Mouse (Mus musculus): ENCODE data around the gene Cflar.
"Not testable (repeated sequence)": the region's sequence is repeated elsewhere in the genome, so short reads cannot be mapped to it uniquely, and the experiment has no call there.

Cflar gene

DNA sequence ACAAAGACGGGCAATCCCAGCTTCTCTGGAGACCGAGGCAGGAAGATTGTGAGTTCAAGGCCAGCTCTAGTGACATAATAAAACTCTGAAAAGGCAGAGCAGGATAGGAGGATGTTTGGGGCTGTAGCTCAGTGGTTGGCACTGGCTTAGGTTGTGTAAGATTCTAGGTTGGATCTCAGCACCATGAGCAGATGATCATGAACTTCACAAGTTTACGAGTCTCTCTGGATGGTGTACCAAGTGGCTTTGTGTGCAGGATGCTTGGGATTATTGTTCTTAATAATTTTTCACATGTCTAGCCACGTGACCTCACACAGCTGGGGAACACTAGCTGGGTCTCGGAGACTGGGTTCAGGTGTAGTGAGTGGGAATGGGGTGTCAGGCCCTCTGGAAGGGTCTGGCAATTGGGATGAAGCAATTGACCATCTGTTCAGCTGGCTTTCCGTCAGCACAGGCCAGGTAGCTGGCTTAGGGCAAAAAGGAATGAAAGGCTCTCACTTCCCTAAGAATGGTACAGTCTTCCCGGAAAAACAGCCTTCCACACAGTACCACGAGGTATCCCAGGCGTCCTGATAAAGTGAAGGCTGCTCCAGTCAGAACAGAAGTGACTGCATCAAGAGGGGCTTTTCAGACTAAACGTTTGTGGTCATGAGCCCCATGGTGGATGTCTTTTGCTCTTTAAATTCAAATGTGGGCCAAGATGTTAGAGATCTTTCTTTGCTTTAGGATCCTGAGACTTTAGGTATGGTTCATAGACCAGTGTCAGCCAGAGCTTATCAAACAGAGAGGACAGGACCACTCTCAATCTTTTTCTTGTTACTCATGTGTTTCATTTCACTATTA is 16.7 kb downstream of the Cflar start:
- DNase-seq (ENCODE audit: low spot score in 2 of 2), result no peak

DNA sequence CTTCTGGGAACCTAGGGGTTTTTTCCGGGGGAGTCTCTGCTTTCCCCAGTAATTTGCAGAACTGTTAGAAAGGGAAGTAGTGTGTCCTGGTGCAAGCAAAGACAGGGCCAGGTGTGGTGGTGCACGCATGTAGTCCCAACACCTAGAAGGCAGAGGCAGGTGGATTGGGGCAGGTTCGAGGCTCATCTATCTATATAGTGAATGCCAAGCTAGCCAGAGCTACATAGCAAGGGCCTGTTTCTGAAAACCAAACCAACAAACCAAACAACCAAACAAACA is 17.2 kb downstream of the Cflar start:
- no peak for DNase-seq (ENCODE audit: low spot score in 2 of 2)

DNA sequence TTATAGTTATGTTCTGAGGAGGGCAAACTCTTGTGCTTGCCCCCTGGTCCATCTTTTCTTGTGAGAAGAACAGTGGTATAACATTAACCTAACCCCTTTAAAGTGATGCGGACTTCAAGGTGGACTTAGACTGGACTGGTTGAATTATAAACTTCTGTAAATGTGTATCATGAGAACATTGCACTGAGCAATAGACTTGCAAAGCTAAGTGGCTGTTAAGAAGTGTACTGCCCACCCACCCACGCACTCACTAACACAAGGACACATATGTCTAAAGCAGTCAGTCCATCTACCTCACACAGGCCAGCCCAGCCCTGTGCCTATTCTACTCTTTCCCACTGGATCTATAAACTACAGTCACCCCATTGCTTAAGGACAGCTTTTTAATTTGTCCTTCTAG is 22.3 kb downstream of the Cflar start:
- no peak for DNase-seq (ENCODE audit: low spot score in 2 of 2)

DNA sequence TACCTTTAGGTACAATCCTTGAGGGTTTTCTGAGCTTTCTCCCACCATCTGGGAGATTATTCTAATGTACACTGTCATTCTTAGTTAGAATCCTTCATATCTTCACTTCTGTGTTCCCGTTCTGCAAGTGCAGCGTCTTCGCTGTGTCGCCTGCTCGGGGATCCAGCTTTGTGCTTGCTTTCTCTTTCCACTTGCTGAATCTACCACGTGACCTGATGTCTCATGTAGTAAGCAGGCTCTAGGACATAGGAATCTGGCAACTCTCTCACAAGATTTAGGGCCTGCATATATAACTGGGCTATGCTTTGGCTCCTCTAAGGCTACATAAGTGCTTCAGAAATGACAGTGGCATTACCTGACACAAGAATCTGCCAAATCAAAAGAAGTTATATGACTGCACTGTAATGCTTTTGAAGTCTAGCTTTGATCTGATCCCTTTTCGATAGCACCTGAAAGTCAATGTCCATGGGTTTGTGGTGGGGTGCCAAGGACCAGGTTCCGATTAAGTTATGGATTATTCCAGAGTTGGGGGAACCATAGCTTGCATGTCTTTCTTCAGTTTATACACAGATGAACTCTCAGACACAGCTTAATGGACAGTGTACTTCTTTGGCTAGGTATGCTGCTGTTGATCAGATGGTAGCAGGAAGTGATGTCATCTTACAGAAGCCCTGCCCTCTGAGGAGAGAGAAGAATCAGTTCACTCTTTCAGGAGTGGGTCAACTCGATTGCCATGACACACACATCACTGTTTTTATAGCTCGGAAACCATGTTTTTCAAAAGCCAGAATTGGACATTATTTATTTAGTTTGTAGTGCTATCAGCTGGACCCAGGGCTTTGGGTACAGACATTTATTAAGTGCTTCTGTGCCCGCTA is 23.0 kb downstream of the Cflar start:
- no peak for DNase-seq (ENCODE audit: low spot score in 2 of 2)

DNA sequence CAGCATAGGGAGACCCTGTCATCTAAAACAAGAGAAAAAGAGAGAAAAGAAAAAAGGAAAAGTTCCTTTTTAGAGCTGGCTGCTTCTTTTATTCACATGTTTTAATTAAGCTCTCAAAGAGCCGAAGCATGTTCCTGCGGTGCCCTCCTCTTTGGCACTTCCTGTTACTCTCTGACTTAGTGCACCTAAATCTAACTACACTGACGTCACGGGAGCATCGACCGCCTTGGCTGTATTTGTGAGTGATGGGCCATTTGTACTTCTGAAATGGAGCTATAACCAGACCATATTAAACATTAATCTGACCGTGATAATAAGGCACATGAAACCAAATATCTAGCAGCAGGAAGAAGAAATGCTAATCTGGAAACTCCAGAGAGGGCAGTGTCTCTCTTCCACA is 24.7 kb downstream of the Cflar start:
- no peak for DNase-seq (ENCODE audit: low spot score in 2 of 2)

DNA sequence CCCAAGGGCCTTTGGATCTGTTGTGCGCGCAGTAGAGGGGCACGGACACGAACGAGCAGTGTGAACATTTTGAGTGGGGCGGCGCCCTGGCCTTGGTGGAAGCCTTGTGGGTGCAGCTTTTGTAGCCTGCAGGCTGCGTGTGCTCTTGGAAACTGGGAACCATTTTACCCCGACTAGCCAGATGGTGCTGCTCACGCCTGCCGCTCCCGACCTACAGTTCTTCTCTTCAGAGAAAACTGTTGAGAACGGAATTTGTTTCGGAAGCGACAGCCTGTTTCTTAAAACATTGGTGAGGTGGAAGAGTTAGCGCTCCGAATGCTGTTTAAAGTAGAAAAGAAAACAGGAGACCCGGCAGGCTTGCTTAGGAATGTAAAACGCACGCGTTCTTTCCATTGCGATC is 25.7 kb downstream of the Cflar start:
- DNase-seq (ENCODE audit: low spot score in 2 of 2), result peak; percentile 45 to 78

DNA sequence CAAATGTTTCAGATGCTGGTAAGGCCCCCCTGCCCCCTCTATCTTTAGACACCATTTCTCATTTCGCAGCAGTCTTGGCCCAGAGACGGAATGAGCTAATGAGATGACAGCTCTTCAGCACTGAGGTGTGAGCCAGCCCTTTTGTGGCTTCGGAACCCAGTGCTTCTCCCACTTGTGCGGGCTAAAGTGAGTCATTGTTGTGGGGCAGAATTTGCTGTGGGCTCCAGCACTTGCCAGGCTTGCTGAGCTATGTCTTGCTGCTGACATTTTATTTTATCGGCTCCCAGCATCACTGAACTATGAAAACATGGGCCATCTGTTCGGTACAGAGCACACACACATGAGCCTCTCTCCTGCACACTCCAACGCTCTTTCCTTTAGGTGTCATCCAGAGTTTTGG is 28.2 kb downstream of the Cflar start:
- peak; percentile 82 to 85 for DNase-seq (ENCODE audit: low spot score in 2 of 2)

DNA sequence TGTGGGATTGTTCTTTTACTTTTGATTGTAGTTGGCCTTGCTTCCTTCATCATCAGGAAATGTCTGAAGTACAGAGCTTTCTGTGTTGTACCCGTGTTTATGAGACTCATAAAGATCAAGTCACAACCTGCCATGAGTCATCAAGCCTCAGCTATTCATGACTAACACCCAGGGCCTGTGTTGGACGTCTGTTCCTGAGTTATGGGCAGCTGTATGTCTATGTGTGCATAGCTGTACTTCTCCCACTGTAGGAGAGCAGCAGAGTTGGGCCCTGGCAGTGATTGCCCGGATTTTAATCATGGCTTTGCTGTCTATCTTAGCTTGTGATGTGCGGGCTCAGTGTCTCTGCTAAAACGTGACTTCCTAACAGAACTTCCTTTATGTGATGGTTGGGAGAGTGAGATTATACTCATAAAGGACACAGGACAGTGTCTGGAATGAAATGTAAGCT is 31.3 kb downstream of the Cflar start:
- no peak for DNase-seq (ENCODE audit: low spot score in 2 of 2)

DNA sequence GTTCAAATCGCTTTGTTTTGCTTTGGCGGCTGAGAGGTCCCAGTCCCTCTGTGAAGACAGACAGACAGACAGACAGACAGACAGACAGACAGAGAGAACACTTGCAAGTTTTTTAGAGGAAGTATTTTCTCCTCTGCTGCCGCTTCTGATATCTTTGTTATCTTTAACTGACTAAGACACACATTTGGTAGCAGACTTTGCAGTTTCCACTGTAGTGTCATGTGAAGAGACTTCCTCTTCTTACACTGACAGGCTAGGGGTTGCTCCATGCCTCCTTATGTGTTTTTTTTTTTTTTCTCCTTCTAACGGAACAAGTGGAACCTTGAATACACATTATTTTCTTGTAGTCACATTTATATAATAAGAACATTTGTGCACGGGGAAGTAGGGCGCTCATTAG is 31.9 kb downstream of the Cflar start:
- DNase-seq (ENCODE audit: low spot score in 2 of 2), result no peak

DNA sequence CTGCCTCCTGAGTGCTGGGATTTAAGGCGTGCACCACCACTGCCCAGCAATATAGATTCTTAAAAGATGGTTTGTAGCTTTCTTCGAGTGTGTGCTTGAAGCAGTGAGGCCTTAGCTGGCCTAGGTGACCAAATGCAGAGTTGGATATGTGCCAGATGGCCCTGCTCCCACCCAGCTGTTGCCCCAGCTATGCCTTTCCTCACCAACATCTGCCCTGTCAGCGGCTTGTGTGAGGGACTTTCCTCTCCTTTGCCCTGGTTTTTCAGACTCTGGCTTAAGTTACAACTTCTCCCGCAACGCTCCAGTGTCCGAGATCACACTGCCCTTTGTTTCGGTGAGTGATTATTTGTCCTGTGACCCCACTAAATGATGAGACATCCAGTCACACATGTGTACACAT is 33.3 kb downstream of the Cflar start:
- no peak for DNase-seq (ENCODE audit: low spot score in 2 of 2)

DNA sequence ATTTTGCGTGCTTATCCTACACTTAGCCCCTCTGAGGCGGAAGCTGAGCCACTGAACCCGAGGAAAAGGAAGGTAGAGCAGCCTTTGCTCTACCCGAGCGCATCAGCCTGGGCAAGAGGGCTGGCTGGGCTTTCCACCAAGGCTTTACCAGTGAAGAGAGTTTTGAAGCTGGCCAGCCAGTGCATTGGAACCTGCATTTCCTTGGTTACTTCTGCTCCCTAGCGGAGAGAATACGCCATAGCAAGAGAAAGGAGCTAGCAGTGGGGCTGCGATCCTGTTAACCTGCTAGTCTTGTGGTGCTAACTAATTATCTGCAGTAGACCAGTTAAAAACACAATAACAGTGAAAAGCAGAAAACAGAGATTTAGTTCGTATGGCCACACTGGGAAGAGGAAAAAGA is 35.6 kb downstream of the Cflar start:
- DNase-seq (ENCODE audit: low spot score in 2 of 2), result peak in 1 of 2 experiments; percentile 75

DNA sequence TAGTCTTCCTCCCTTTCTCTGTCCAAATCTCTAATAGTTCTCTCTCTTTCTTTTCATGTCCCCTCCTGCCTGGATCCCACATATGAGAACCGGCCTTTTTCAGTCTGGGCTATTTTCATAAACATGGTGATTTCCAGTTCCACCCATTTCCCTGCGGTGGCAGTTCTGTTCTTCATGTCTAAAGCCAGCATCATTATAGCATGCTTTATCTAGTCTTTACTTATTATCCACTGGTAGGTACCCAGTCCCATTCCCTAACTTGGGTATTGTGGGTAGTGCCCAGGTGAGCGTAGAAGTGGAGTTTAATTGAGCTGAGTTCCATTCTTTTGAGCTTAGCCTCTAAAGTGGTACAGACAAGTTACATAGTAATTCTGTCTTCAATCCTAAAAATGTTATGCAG is 48.1 kb downstream of the Cflar start:
- DNase-seq (ENCODE audit: low spot score in 2 of 2), result no peak

DNA sequence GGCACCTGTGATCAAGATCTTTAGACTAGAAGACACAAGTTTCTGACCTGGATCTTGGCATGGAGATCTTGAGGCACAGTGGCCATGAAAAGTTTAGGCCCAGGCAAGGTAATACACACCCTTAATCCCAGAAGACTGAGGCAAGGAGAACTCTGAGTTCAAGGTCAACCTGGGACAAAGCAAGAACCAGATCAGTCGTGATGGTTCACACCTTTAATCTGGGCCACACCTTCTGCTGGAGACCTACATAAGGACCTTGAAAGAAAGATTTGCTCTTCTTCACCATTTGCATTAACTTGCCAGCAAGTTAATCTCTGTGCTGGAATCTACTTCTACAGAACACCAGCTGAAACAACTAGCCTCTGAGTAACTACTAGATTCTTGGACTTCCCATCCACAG is 49.3 kb downstream of the Cflar start:
- no peak for DNase-seq (ENCODE audit: low spot score in 2 of 2)

DNA sequence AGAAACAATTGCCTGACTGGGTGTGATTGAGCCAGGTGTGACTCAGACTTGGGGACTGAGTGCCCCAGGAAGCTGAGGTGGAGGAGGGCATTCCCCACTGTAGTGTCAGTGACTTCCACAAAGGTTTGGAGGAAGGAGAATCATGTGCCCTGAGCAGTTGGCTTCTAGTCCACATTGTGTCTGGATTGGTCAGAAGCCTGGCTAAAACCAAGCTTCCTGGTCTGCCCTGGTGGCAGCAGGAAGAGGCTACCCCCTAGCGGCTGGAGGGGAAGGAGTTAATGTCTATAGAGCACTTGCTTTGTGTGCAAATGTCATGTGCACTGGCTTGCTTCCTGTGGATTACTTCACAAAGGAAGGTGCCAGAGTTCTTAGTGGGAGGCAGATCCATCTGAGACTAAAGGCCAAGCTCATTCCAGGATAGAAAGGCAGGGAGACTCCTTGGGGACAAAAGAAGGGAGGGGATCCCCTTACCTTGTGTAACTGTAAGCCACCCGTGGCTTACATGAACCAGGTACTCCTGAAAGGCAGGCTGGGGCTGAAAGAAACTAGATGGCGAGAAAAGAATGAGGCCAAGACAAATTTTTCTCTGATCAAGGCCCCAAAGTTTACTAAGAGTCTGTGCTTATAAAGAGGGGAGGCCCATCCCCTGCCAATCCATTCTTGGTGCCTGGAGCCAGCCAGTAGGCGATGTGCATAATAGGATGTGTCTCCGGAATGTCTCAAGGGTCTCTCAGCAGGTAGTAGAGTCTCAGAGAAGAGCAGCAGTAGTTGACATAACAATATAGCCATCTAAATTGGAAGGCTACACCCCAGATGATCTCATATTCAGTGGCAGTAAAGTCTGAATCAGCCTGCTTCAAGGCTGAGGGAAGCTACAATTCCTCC is 50.3 kb downstream of the Cflar start:
- not testable (repeated sequence) for DNase-seq (ENCODE audit: low spot score in 2 of 2)

DNA sequence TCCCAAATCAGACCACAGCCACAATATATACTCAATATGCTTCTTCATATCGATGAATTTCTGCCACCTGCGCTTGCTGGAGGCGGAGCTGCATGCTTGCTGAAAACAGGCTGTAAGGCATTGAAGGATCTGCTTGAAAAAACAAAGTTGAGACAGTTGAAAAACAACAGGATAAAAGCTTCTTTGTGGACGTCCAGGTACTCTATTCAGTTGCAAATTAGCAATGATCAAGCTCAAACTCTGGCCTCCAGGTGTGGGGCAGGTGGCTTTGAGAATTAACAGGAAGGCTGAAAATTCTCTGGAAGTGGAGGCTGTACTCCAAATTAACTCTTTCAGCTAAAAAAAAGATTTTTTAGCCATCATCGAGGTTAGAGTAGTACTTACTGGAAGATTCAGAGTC is 51.3 kb downstream of the Cflar start:
- no peak for DNase-seq (ENCODE audit: low spot score in 2 of 2)

DNA sequence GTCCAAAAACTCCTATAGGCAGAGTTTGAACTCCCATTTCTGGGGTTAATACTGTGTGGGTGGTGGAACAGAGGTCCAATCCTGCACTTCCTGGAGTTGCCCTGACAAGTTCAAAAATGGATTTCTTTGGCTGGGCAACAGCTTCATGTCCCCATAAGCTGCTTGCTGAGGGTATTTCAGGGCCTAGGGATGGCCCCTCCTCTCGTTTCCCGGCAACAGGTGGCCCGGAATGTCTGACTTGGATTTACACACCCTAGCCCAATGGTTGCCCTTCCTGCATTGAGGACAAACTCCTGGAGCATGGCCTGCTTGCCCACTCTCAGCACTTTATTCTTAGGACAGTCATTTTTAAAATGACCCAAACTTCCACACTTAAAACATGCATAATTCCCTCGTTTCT is 55.1 kb downstream of the Cflar start:
- not testable (repeated sequence) for DNase-seq (ENCODE audit: low spot score in 2 of 2)

DNA sequence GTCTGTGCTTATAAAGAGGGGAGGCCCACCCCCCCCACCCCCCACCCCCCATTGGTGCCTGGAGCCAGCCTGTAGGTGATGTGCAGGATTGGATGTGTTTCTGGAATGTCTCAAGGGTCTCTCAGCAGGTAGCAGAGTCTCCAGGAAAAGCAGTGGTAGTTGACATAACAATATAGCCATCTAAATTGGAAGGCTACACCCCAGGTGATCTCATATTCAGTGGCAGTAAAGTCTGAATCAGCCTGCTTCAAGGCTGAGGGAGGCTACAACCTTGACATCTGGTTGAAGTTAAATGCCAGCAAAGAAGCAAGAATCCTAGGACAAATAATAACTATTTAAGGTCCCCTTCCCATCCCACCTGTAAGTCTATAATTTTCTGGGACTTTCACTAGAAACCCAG is 57.8 kb downstream of the Cflar start:
- DNase-seq (ENCODE audit: low spot score in 2 of 2), result no peak

DNA sequence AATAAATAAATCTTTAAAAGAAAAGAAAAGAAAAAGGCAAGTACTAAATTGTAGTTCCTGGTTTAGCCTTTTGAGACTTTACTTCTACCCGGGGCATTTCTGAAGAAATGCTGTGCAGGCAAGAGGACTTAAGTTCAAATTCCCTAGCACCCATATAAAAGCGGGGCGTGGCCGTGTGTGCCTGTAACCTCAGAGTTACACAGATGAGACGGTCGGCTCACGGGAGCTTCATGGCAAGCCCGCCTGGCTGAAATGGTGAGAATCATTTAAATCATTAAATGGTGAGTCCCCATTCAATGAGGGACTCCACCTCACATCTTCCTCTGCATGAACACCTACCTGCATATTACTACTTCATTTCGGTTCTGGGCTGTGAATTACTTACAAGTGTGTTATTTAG is 58.4 kb downstream of the Cflar start:
- no peak for DNase-seq (ENCODE audit: low spot score in 2 of 2)

DNA sequence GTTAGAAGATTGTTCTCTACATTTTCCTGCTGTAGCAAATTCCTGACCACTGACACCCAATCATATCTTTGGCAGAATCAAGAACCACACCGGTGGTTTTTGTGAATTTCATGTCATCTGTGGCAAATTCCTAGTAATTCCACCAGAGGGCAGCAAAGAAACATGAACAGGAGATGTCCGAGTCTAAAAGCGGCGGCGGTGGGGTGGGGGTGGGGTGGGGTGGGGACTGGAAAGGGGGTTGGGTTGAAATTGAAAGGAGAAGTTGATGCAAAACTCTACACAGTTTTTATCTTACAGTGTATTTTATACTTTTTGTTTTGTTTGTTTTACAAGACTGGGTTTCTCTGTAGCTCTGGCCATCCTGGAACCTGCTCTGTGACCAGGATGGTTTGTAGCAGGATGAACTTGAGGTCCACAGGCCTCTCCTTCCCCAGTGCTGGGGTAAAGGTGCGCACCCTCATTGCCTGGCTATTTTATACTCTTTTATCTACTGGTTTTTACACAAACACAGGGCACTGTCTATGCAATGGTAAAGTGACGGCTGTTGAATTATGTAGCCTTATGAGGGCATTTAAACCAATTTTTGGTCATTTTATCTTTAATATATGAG is 58.9 kb downstream of the Cflar start:
- peak in 1 of 2 experiments; percentile 68 for DNase-seq (ENCODE audit: low spot score in 2 of 2)

DNA sequence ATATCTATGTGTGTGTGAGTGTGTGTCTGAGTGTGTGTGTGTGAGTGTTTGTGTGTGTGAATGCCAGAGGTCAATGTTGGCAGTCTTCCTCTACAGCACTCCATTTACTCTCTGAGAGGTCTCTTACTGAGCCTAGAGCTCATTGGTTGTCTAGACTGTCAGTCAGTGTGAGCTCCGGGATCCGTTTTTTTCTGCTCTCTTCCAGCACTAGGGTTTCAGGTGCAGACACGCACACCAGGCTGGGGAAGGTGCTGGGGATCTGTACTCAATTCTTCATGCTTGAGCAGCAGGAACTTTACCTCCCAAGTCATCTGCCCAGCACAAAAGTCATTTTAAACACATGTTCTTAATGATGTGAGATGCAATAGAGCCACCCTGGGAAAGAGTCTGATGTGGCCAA is 60.8 kb downstream of the Cflar start:
- no peak for DNase-seq (ENCODE audit: low spot score in 2 of 2)

DNA sequence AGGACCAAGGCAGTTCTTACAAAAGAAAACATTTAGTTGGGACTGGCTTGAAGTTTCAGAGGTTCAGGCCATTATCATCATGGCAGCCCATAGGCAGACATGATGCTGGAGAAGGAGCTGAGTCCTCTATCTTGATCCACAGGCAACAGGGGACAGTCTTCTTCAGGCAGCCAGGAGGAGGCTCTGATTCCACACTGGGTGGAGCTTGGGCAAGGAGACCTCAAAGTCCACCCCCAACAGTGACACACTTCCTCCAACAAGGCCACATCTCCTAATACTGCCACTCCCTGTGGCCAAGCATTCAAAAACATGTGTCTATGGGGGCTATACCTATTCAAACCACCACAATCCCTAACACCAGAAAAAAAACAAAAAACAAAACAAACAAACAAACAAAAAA is 62.0 kb downstream of the Cflar start:
- no peak for DNase-seq (ENCODE audit: low spot score in 2 of 2)

DNA sequence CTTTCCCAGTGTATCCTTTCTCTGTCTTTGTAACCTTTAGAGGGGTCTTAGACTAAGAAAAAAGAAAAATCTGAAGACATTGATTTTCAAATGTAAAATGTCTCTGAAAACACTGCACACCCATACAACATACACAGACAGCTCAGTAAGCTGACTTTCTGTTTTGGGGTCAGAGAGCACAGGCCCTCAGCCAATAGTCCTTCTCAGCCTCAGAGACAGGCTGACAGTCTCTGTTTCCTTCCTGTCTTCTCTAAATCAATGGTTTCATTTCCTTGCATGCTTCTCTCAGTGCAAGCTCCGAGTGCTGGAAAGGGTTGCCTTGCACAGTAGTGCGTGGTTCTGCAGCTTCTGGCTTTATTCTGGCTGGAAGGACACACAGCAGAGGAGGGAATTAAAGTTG is 62.6 kb downstream of the Cflar start:
- DNase-seq (ENCODE audit: low spot score in 2 of 2), result no peak
